Mouse (Mus musculus): Measurements from ENCODE around the gene Ddx39b. TPM values are rescaled to one million over a fixed set of nuclear protein-coding genes. Genes with fewer than 3 reads are reported as not detected.

The Ddx39b gene
- polyA plus RNA-seq, 1 experiment = 194 TPM

DNA sequence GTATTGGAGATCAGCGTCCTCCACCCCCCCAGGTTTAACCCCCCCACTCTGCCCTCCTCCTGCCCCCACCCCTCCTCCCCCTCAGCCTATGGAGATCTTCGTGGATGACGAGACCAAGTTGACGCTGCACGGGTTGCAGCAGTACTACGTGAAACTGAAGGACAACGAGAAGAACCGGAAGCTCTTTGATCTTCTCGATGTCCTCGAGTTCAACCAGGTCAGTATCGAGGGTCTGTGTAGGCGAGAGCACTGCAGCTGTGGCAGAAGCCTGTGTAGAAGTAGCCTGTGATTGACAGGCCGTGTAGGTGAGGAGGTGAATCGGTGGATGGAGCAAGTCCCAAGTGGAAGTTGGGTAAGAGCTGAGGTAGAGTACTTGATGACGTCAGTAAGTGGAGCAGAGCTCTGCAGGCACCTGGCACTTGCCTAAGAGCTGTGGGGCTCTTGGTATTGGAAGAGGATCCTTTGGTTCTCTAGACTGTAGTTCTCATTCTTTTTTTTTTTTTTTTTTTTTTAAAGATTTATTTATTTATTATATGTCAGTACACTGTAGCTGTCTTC lies 9.7 kb downstream of the Ddx39b start:
- no peak for TF ChIP-seq POLR2A (IDR thresholded peaks at IDR 0.05; ENCODE audit: low read depth, low read length)
- no peak for TF ChIP-seq CTCF (IDR thresholded peaks at IDR 0.05; ENCODE audit: extremely low read depth, insufficient read length, insufficient replicate concordance, low read depth, low read length)
- WGBS = 72% methylated on average over 15 of the region's 15 CpGs
- Histone ChIP-seq H3K4me3 (ENCODE audit: low read depth, low read length) (no peak overlapping the region), H3K27ac (ENCODE audit: insufficient read depth, low read depth, low read length) (no peak overlapping the region), H3K4me1 (ENCODE audit: control insufficient read depth, insufficient read depth, insufficient read length, low read length) (no peaks in the 10 kb centered on the region), H3K27me3 (ENCODE audit: control insufficient read depth, insufficient read depth, low read length) (no peaks in the 10 kb centered on the region), H3K36me3 (ENCODE audit: control insufficient read depth, insufficient read depth, low read length) (peaks cover 73% of the 10 kb centered on the region)

- H3K27me3 ChIP-seq (ENCODE audit: control insufficient read depth, insufficient read depth, low read length) = no peaks in the 10 kb centered on the region
- 83% methylated on average over 5 of the region's 5 CpGs for WGBS
- H3K4me1 ChIP-seq (ENCODE audit: control insufficient read depth, insufficient read depth, insufficient read length, low read length) = no peaks in the 10 kb centered on the region
- H3K36me3 ChIP-seq (ENCODE audit: control insufficient read depth, insufficient read depth, low read length) = peaks cover 65% of the 10 kb centered on the region
- H3K4me3 ChIP-seq (ENCODE audit: low read depth, low read length) = no peak overlapping the region
- no peak overlapping the region for H3K27ac ChIP-seq (ENCODE audit: insufficient read depth, low read depth, low read length)
- TF ChIP-seq CTCF (IDR thresholded peaks at IDR 0.05; ENCODE audit: extremely low read depth, insufficient read length, insufficient replicate concordance, low read depth, low read length) (no peak), POLR2A (IDR thresholded peaks at IDR 0.05; ENCODE audit: low read depth, low read length) (no peak)
These were observed 10.4 kb downstream of the Ddx39b start for GRCm38 (mm10) chr17:35251981-35252380.

- Histone ChIP-seq H3K4me1 (ENCODE audit: control insufficient read depth, insufficient read depth, insufficient read length, low read length) (no peaks in the 10 kb centered on the region), H3K27me3 (ENCODE audit: control insufficient read depth, insufficient read depth, low read length) (no peaks in the 10 kb centered on the region), H3K4me3 (ENCODE audit: low read depth, low read length) (no peak overlapping the region), H3K36me3 (ENCODE audit: control insufficient read depth, insufficient read depth, low read length) (peaks cover 58% of the 10 kb centered on the region), H3K27ac (ENCODE audit: insufficient read depth, low read depth, low read length) (no peak overlapping the region)
- no peak for TF ChIP-seq CTCF (IDR thresholded peaks at IDR 0.05; ENCODE audit: extremely low read depth, insufficient read length, insufficient replicate concordance, low read depth, low read length)
- no peak for TF ChIP-seq POLR2A (IDR thresholded peaks at IDR 0.05; ENCODE audit: low read depth, low read length)
- 79% methylated on average over 18 of the region's 18 CpGs for WGBS
These were observed 11.2 kb downstream of the Ddx39b start for GRCm38 (mm10) chr17:35252619-35253292.

GRCm38 (mm10) chr17:35253293-35254093 lies 11.9 kb downstream of the Ddx39b start:
- no peak for TF ChIP-seq POLR2A (IDR thresholded peaks at IDR 0.05; ENCODE audit: low read depth, low read length)
- H3K4me1 ChIP-seq (ENCODE audit: control insufficient read depth, insufficient read depth, insufficient read length, low read length) = no peaks in the 10 kb centered on the region
- no peak overlapping the region for H3K27ac ChIP-seq (ENCODE audit: insufficient read depth, low read depth, low read length)
- 77% methylated on average over 32 of the region's 32 CpGs for WGBS
- H3K27me3 ChIP-seq (ENCODE audit: control insufficient read depth, insufficient read depth, low read length) = no peaks in the 10 kb centered on the region
- no peak overlapping the region for H3K4me3 ChIP-seq (ENCODE audit: low read depth, low read length)
- peaks cover 52% of the 10 kb centered on the region for H3K36me3 ChIP-seq (ENCODE audit: control insufficient read depth, insufficient read depth, low read length)

DNA sequence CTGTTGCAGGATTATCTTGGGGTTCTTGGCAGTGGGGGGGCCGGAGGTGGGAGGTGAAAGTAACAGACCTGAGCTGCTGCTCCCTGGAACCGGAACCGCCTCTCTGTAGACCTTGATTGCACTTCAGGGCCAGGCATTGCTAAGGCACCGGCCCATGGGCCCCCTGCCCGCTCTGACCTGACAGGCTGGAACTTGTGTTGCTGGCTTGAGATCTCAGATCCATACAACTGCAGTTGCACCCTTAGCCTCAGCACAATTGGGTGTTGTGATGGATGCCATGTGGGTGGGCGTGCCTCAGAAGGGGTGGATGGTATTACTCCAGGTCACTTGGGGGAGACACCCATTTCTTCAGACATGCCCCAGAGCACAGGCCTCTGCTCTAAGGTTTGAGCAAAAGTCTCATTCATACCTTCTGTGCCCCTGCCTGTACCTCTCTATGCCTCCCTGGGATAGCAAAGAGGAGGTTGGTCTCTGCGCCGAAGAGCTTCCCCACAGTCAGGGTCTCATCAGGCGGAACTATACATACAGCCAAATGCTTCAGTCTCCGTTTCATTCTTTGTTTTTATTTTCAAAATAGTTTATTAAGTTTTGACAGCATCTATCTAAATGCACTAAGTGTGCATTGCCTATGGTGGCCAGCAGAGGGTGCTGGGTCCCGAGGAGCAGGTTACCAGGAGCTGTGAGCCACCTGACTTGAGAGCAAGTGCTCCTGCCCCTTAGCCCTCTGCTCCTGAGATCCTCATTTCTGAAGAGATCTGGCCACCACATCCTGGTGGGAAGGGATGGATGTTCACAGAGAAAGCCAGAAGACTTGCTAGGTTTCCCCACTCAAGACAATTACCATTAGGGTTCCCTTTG lies 12.9 kb downstream of the Ddx39b start:
- WGBS = 55% methylated on average over 11 of the region's 11 CpGs
- no peak overlapping the region for H3K27ac ChIP-seq (ENCODE audit: insufficient read depth, low read depth, low read length)
- H3K36me3 ChIP-seq (ENCODE audit: control insufficient read depth, insufficient read depth, low read length) = peaks cover 42% of the 10 kb centered on the region
- H3K4me1 ChIP-seq (ENCODE audit: control insufficient read depth, insufficient read depth, insufficient read length, low read length) = peaks cover 3% of the 10 kb centered on the region; the same call in 1 of the 2 replicates
- no peak overlapping the region for H3K4me3 ChIP-seq (ENCODE audit: low read depth, low read length)
- H3K27me3 ChIP-seq (ENCODE audit: control insufficient read depth, insufficient read depth, low read length) = no peaks in the 10 kb centered on the region
- TF ChIP-seq POLR2A (IDR thresholded peaks at IDR 0.05; ENCODE audit: low read depth, low read length) (no peak), CTCF (IDR thresholded peaks at IDR 0.05; ENCODE audit: extremely low read depth, insufficient read length, insufficient replicate concordance, low read depth, low read length) (peak; percentile 86; the same call in 1 of the 2 replicates)

DNA sequence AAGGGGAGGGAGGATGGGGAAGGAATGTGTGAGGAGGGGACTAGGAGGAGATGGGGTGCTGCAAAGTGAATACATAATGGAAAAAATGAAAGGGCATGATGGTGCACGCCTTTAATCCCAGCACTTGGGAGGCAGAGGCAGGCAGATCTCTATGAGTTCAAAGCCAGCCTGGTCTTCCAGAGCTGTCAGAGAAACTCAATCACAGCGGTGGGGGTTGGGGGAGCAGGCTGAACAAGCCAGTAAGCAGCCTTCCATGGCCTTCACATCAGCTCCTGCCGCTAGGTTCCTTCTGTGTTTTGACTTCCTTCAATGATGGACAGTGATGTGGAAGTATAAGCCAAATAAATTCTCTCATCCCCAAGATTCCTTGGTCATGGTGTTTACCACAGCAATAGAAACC lies 13.8 kb downstream of the Ddx39b start:
- no peak overlapping the region for H3K27ac ChIP-seq (ENCODE audit: insufficient read depth, low read depth, low read length)
- TF ChIP-seq POLR2A (IDR thresholded peaks at IDR 0.05; ENCODE audit: low read depth, low read length) (no peak), CTCF (IDR thresholded peaks at IDR 0.05; ENCODE audit: extremely low read depth, insufficient read length, insufficient replicate concordance, low read depth, low read length) (no peak)
- WGBS = 66% methylated on average over 3 of the region's 3 CpGs
- peaks cover 34% of the 10 kb centered on the region for H3K36me3 ChIP-seq (ENCODE audit: control insufficient read depth, insufficient read depth, low read length)
- no peaks in the 10 kb centered on the region for H3K27me3 ChIP-seq (ENCODE audit: control insufficient read depth, insufficient read depth, low read length)
- peaks cover 7% of the 10 kb centered on the region; the same call in 1 of the 2 replicates for H3K4me1 ChIP-seq (ENCODE audit: control insufficient read depth, insufficient read depth, insufficient read length, low read length)
- no peak overlapping the region for H3K4me3 ChIP-seq (ENCODE audit: low read depth, low read length)
